Mouse (Mus musculus) ES-Bruce4 (cell line): Measurements from ENCODE around the gene Drc1.

Experiments used
- CTCF ChIP-seq: IDR thresholded peaks from one replicate; pipeline ENCODE4 v1.8.1; 2011; ENCODE audit warnings: low read depth, low read length
- EP300 ChIP-seq: IDR thresholded peaks from 2 replicates; pipeline ENCODE4 v1.6.1; 2011; ENCODE audit warnings: low read depth, low read length; ENCODE audit not compliant: insufficient read depth

DNA sequence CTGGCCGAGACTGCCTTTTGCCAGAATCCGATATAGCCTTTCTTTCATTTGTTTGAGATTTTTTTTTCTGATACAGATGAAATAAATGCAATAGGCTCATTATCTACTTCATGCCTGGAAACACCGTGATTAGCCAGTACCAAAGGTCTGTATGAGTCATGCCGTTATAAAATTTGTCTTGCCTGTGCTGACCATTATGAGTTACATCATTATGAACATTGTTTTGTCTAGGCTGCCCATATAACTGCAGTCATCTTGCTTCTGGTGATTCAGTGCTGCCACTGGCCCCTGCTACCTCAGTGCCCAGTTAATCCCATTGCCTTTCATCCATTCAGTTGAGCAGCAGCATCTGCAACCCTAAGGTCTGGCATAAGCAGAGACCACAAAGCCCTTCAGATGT is 1.7 kb upstream of the Drc1 start:
- TF ChIP-seq CTCF = no peak
- no peak for TF ChIP-seq EP300
